Mouse (Mus musculus) heart, postnatal 0 days (tissue): Measurements from ENCODE around the gene Hivep1. TPM values are rescaled to one million over a fixed set of nuclear protein-coding genes. Genes with fewer than 3 reads are reported as not detected.

Source experiments
- ATAC-seq: fragments of 200-750 bp; cut with Nextera tagmentation; 2 replicates; pipeline ENCODE4 v1.8.0; 2017; ENCODE audit warnings: low read depth, moderate number of reproducible peaks, moderate library complexity; ENCODE audit not compliant: insufficient read depth
- DNase-seq: peaks from one replicate; pipeline ENCODE4 v3.0.0-alpha.2; 2016; ENCODE audit warnings: low spot score
- H3K27ac ChIP-seq: fragments of 300-500 bp; sonication (generic); 2 replicates; pipeline ENCODE4 v1.5.1; 2014; ENCODE audit warnings: low read depth, mild to moderate bottlenecking
- H3K27me3 ChIP-seq: fragments of 300-500 bp; sonication (generic); 2 replicates; pipeline ENCODE4 v1.6.1; 2014; ENCODE audit warnings: low read length, mixed read lengths; ENCODE audit not compliant: control insufficient read depth, insufficient read depth
- H3K36me3 ChIP-seq: fragments of 300-500 bp; sonication (generic); replicated peaks from 2 replicates; pipeline ENCODE4 v1.6.1; 2014; ENCODE audit warnings: low read length, mixed read lengths; ENCODE audit not compliant: control insufficient read depth, insufficient read depth
- H3K4me1 ChIP-seq: fragments of 300-500 bp; sonication (generic); 2 replicates; pipeline ENCODE4 v1.6.1; 2014; ENCODE audit warnings: antibody characterized with exemption; ENCODE audit not compliant: control insufficient read depth, insufficient read depth
- H3K4me2 ChIP-seq: fragments of 300-500 bp; sonication (generic); 2 replicates; pipeline ENCODE4 v1.6.1; 2014; ENCODE audit warnings: low read depth, mild to moderate bottlenecking, low read length, moderate library complexity
- H3K4me3 ChIP-seq: fragments of 300-500 bp; sonication (generic); 2 replicates; pipeline ENCODE4 v1.5.1; 2014; ENCODE audit warnings: low read depth, low read length
- H3K9ac ChIP-seq: fragments of 300-500 bp; sonication (generic); replicated peaks from 2 replicates; pipeline ENCODE4 v1.6.1; 2014; ENCODE audit warnings: low read depth, low read length, mixed read lengths
- H3K9me3 ChIP-seq: fragments of 300-500 bp; sonication (generic); replicated peaks from 2 replicates; pipeline ENCODE4 v1.6.1; 2016; ENCODE audit warnings: low read length; ENCODE audit not compliant: control insufficient read depth
- CTCF ChIP-seq: IDR thresholded peaks from 2 replicates; pipeline ENCODE4 v1.5.1; 2016; ENCODE audit warnings: antibody characterized with exemption, control low read depth, low read depth
- EP300 ChIP-seq: IDR thresholded peaks from 2 replicates; pipeline ENCODE4 v1.6.1; 2016; ENCODE audit warnings: antibody characterized with exemption, low read depth
- WGBS: fragments of 180-500 bp; shearing (Covaris S2); extraction: QIAGEN DNeasy Blood & Tissue Kit; methylation state at CpG from one replicate; pipeline ENCODE4 v1.1.7; 2014; 5-methylcytosine and 5-hydroxymethylcytosine counted together
- polyA plus RNA-seq: library from polyadenylated mRNA; unstranded; fragments of >200 nt; fragmentation: Nextera tagmentation; extraction: Ambion mirVana; gene quantifications from 2 replicates; pipeline ENCODE4 v1.2.1, GENCODE M21; 2015
- total RNA-seq: library from RNA; depleted of rRNA; stranded (reverse); fragments of >200 nt; gene quantifications from 2 replicates; pipeline ENCODE4 v1.2.3, GENCODE M21; 2014; ENCODE audit warnings: low replicate concordance

Gene Hivep1
- total and polyA plus RNA-seq, 2 experiments from 2014 or later, result 3.7 to 33.5 TPM

- DNase-seq (no peak), ATAC-seq (no peak)
- Histone ChIP-seq H3K4me1 (peaks cover 13% of the 10 kb centered on the region; the same call in 1 of the 2 replicates), H3K27me3 (no peaks in the 10 kb centered on the region), H3K4me2 (no peak overlapping the region), H3K9me3 (no peaks in the 10 kb centered on the region), H3K4me3 (no peak overlapping the region), H3K27ac (no peak overlapping the region), H3K9ac (no peak overlapping the region), H3K36me3 (peaks cover 4% of the 10 kb centered on the region; the same call in 1 of the 2 replicates)
- WGBS, result 49% methylated on average over 9 of the region's 9 CpGs
- TF ChIP-seq EP300, result no peak
- no peak for TF ChIP-seq CTCF
Observed at GRCm38 (mm10) chr13:42149328-42150071, 97.7 kb downstream of the Hivep1 start.

GRCm38 (mm10) chr13:42150072-42150450, 98.2 kb downstream of the Hivep1 start:
- ATAC-seq, result peak; percentile 27; the same call in 1 of the 2 replicates

GRCm38 (mm10) chr13:42150462-42151127, 98.8 kb downstream of the Hivep1 start:
- no peak for TF ChIP-seq CTCF
- 0 out of 2 replicates have a peak, but pooled peaks have one; percentile 17 for TF ChIP-seq EP300
- no peaks in the 10 kb centered on the region for H3K27me3 ChIP-seq
- peaks cover 13% of the 10 kb centered on the region; the same call in 1 of the 2 replicates for H3K4me1 ChIP-seq
- DNase-seq (peak; percentile 26), ATAC-seq (peak; percentile 47; the same call in 1 of the 2 replicates)
- WGBS, result 57% methylated on average over 9 of the region's 9 CpGs
- H3K4me3 ChIP-seq, result no peak overlapping the region
- no peaks in the 10 kb centered on the region for H3K9me3 ChIP-seq
- H3K4me2 ChIP-seq, result no peak overlapping the region
- H3K9ac ChIP-seq, result no peak overlapping the region
- peak overlapping the region; percentile 30 for H3K27ac ChIP-seq
- peaks cover 14% of the 10 kb centered on the region for H3K36me3 ChIP-seq

More at GRCm38 (mm10) chr13:42150072-42150450, 98.2 kb downstream of the Hivep1 start:
- Histone ChIP-seq H3K36me3 (peaks cover 9% of the 10 kb centered on the region), H3K9me3 (no peaks in the 10 kb centered on the region), H3K27ac (peak overlapping the region; percentile 30), H3K4me3 (no peak overlapping the region), H3K4me2 (no peak overlapping the region), H3K4me1 (peaks cover 13% of the 10 kb centered on the region; the same call in 1 of the 2 replicates), H3K27me3 (no peaks in the 10 kb centered on the region), H3K9ac (no peak overlapping the region)
- 33% methylated on average over 5 of the region's 5 CpGs for WGBS
- TF ChIP-seq CTCF, result no peak
- no peak for TF ChIP-seq EP300
- DNase-seq, result no peak

- Histone ChIP-seq H3K4me1 (peaks cover 7% of the 10 kb centered on the region; the same call in 1 of the 2 replicates), H3K36me3 (peaks cover 53% of the 10 kb centered on the region), H3K27me3 (no peaks in the 10 kb centered on the region), H3K4me2 (no peak overlapping the region), H3K9ac (no peak overlapping the region), H3K9me3 (no peaks in the 10 kb centered on the region), H3K27ac (no peak overlapping the region), H3K4me3 (no peak overlapping the region)
- WGBS, result 86% methylated on average over 14 of the region's 14 CpGs
- TF ChIP-seq EP300 (no peak), CTCF (no peak)
- DNase-seq (no peak), ATAC-seq (no peak)
Observed at GRCm38 (mm10) chr13:42158259-42158658, 106.4 kb downstream of the Hivep1 start.

GRCm38 (mm10) chr13:42159416-42160185, 107.8 kb downstream of the Hivep1 start:
- DNase-seq (no peak), ATAC-seq (no peak)
- Histone ChIP-seq H3K27me3 (no peaks in the 10 kb centered on the region), H3K4me1 (peaks cover 7% of the 10 kb centered on the region; the same call in 1 of the 2 replicates), H3K4me2 (no peak overlapping the region), H3K9ac (no peak overlapping the region), H3K27ac (no peak overlapping the region), H3K36me3 (peaks cover 52% of the 10 kb centered on the region), H3K9me3 (no peaks in the 10 kb centered on the region), H3K4me3 (no peak overlapping the region)
- no peak for TF ChIP-seq CTCF
- TF ChIP-seq EP300, result no peak
- 67% methylated on average over 14 of the region's 14 CpGs for WGBS
